Mouse (Mus musculus) urinary bladder, postnatal 0 days (tissue): Measurements from ENCODE around the gene Wdr63. TPM values are rescaled to one million over a fixed set of nuclear protein-coding genes. Genes with fewer than 3 reads are reported as not detected.

Source experiments
- polyA plus RNA-seq: library from polyadenylated mRNA; unstranded; fragments of >200 nt; fragmentation: Nextera tagmentation; extraction: Ambion mirVana; gene quantifications from 2 replicates; pipeline ENCODE4 v1.2.1, GENCODE M21; 2015

The Wdr63 gene
- polyA plus RNA-seq = 0.28 TPM in 1 of 2 replicates, not detected in the other

DNA sequence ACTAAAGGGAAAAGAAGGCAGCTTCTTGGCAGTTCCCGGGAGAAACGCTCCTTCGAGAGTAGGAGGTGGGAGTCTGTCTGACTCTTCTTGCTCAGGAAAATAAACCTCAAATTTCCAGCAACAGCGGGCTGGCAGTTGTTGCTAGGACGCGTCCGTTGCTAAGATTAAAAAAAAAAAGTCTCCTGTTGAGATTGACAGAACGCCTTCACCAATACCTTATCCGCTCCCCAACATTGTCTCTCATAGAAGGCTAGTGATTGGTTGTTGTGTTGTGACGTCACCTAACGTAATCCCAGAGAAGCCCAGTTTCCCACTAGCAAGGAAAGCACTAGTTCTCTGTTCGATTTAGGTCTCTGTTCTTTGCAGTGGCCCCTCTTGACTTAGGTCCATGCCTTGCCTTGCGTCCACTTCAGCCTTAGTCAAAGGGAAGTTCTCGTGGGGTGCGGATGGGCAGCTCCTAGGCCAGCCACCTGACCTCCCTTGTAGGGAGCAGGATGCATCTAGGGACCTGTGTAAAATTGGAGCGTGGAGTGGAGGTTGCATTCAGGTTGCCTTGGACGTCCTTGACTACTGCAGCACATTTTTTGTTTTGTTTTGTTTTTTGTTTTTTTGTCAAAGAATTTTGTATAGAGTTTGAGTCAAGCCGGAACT is at the start of gene Wdr63:
Wdr63 (minus strand) TSS at position 210 of the 651 bp plus-strand sequence.

DNA sequence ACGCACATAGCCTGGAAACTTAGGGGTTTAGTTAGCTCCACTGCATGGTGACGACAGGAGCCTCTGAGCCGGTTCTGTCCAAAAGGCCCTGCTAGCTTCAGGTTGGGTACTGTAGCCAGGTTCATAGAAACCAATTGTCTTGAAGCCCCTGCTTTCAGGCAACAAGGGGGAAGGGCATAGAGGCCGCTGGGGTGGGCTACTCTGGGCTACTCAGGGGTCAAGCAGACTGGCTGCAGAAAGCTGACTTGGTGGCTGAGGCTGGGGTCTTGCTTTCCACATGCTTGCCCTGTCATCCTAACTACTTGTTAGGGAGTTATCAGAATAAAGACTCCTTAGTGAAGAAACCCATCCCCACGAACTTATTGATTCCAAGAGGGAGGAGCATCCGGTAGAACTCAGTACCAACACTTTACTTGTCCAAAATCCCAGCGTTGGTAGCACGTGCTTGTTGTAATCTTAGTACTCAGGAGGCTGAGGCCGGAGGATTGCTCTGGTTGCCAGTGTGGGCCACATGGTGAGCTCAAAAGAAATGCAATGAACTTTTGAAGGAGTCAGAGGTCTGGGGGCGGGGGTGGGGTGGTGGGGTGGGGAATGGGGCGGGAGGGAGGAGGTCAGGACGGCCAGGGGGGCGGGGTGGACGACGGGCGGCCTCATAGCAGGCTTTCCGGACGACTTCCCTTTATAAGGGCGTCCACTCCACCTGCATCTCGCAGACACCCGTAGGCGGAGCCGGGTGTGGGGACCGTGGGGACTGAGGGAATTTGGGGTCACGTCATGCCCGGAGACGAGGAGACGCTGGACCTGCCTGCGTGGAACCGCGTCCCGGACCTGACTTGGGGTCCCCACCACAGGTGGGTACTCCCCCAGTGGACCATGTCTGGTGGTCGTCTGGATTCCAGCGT is 41.5 kb upstream of the Wdr63 start, which contains the start of gene Mcoln2:
Mcoln2 (plus strand) TSS at position 678 of the 902 bp plus-strand sequence.

DNA sequence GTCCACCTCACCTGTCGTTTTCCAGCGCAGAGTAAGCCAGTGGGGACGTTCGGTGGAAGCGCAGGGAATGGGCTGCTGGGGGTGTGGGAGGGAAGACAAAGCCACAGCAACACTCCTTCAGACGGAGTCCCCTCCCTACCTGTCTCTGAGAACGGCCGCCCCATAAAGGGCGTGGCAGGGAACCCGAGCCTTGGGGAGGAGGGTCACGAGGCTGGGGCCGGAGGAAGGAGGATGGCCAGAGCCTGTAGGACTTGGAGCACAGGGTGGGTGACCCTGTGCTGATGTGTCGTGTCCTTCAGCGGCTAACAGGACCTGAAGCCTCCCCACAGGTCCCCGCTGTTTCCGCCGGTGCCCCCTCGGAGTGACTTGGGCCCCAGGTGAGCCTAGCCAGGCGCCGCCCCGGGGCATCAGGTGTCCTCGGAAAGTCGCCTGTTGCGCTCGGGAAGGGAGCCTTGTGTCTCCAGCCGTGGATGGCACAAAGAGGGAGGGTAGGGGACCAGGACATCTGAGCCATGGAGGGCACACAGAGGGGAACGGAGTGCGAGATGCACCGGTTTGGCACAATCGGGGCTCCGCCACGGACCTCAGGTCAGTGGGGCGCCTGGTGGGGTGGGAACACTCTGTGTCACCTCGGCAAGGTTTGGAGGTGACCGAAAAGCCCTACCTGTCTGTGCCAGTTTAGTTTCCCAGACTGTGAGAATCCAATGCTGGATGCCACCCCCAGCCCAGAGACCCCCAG is 9.5 kb upstream of the Wdr63 start, which contains the start of gene Mcoln3:
Mcoln3 (plus strand) TSS at position 193 of the 739 bp plus-strand sequence.

Other genes with a start within 250 kb of the Wdr63 start
- gene Bcl10, start 185.3 kb downstream of the Wdr63 start, polyA plus RNA-seq = 40.3 and 45.0 TPM in 2 replicates
- gene 2410004B18Rik, start 170.1 kb downstream of the Wdr63 start, polyA plus RNA-seq = 21.0 and 29.9 TPM in 2 replicates
- 5.7 and 7.0 TPM in 2 replicates for gene Syde2, start 120.3 kb downstream of the Wdr63 start, polyA plus RNA-seq
- 0.10 TPM in 1 of 2 replicates, not detected in the other for gene Mcoln3, start 9.3 kb upstream of the Wdr63 start, polyA plus RNA-seq
- 0.82 and 0.83 TPM in 2 replicates for gene Mcoln2, start 41.7 kb upstream of the Wdr63 start, polyA plus RNA-seq
- 0.18 and 0.37 TPM in 2 replicates for gene Lpar3, start 112.8 kb upstream of the Wdr63 start, polyA plus RNA-seq